Mouse (Mus musculus) embryo, embryonic 9.5 days (tissue): ENCODE data around the gene Ghitm.
"Not testable (repeated sequence)": the region's sequence is repeated elsewhere in the genome, so short reads cannot be mapped to it uniquely, and the experiment has no call there.

Experiments
- DNase-seq: peaks from one replicate; pipeline ENCODE4 v3.0.0-alpha.2; 2017; ENCODE audit errors: extremely low spot score

The Ghitm gene

GRCm38 (mm10) chr14:37135127-37135593 is at the start of gene Ghitm:
Gene Ghitm, minus strand, starts transcription at chr14:37135272.
- DNase-seq = peak; percentile 94

- no peak for DNase-seq
Measured at GRCm38 (mm10) chr14:37184871-37185270, 49.8 kb upstream of the Ghitm start.

DNA sequence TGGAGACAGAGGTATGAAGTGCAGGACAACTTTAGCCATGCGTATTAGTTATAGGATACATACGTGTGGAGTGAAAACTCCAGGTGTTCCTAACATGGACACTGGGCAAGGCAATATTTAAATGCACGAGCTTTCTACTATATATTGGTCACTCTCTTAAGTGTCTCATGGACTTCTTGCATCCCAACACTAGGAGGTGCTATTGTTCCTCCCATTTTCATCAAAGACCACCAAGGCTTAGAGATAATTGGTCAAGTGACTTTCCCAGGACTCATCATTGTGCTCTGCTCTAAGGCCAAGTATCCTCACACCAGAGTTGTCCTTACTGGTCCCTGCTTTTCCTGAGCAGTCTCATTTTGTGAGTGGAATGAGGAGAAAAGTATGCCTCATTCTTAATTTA is 39.4 kb upstream of the Ghitm start:
- no peak for DNase-seq

GRCm38 (mm10) chr14:37165266-37165926 is 30.3 kb upstream of the Ghitm start:
- DNase-seq = peak; percentile 1

- no peak for DNase-seq
Measured at GRCm38 (mm10) chr14:37164392-37165032, 29.4 kb upstream of the Ghitm start.

DNA sequence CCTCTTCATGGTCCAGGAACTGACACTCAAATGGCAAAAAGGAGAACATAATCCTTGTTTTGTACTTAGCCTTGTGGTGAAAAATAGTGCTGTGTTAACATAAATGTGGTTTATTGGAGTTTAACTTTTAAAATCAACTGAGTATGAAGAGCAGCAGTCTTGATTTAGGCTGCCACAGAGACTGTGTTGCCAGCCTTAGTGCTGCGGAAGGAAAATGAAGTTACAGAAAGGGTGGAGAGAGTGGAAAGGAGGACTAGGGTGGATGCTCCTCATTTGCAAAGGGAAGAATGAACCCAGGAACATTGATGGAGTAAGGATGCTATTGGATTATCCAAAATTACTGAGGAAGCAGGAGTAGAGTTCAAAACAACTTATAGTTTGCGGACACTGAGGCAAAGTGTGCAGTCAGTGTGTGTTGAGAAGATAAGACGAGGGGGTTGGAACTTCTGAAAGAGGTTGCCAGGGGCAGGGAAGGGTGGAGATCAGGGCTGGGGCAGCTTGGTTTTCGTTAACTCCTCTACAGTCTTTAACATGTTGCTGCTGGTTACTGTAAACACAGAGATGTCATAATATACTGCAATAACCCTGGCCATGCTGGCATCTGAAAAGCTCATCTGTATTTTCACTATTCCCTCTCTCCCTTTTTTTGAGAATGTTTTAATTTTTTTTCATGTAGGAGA is 28.3 kb upstream of the Ghitm start:
- no peak for DNase-seq

DNA sequence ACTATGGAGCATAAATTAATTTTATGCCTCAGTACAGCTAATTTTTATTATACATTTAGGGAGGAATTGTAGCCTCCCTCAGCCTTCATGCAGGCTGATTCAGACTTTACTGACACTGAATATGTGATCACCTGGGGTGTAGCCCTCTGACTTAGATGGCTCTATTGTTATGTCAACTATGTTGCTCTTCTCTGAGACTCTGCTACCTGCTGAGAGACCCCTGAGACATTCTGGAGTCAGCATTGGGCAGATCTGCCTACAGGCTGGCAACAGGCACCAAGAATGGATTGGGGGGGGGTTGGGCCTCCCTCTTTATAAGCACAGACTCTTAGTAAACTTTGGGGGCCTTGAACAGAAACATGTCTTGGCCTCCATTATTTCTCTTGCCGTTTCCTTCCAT is 19.3 kb upstream of the Ghitm start:
- no peak for DNase-seq

DNA sequence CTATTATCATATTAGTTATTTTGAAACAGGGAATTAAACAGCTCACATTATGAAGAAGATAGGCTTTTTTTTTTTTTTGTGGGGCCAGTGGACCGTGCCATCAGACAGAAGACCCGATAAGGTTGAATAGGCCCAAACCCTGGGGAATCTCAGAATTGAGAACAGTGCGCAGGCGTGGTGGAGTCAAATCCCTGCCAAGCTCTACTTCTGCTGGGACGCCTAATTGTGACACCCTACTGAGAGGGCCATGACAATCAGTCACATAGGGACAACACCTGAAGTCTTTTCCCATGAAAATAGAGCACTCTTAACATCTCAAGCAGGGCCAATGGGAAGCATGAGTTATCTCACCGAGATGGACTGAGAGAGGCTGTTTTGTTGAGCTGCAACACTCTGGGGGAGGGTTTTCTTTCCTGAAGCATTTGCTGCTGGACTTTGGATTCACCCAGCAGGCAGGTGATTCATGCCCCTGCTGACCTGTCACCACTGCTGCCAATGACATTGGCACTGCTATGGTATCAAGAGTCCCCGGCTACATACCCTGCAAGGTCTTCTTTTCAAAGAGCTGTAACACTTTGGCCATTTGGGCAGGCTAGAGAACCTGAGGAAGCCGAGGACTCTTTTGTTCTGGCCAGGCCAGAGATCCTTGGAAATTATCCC is 4.1 kb upstream of the Ghitm start:
- DNase-seq = no peak

DNA sequence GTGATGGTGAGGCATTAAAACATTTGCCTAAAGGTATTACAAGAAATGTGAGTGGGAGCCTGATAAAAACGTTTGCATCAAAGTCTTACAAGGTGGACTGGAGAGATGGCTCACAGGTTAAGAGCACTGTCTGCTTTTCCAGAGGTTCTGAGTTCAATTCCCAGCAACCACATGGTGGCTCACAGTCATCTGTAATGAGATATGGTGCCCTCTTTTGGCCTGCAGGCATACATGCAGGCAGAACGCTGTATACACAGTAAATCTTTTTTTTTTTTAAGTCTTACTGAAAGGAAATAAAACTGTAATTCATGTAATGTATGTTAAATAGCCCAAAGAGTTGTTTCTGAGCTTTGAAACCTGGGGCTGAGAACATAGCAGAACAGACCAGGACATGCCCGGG is 2.5 kb upstream of the Ghitm start:
- not testable (repeated sequence) for DNase-seq

GRCm38 (mm10) chr14:37136110-37136509 is 1.0 kb upstream of the Ghitm start:
- DNase-seq = no peak

GRCm38 (mm10) chr14:37135671-37136070 is 599 bp upstream of the Ghitm start:
- no peak for DNase-seq

DNA sequence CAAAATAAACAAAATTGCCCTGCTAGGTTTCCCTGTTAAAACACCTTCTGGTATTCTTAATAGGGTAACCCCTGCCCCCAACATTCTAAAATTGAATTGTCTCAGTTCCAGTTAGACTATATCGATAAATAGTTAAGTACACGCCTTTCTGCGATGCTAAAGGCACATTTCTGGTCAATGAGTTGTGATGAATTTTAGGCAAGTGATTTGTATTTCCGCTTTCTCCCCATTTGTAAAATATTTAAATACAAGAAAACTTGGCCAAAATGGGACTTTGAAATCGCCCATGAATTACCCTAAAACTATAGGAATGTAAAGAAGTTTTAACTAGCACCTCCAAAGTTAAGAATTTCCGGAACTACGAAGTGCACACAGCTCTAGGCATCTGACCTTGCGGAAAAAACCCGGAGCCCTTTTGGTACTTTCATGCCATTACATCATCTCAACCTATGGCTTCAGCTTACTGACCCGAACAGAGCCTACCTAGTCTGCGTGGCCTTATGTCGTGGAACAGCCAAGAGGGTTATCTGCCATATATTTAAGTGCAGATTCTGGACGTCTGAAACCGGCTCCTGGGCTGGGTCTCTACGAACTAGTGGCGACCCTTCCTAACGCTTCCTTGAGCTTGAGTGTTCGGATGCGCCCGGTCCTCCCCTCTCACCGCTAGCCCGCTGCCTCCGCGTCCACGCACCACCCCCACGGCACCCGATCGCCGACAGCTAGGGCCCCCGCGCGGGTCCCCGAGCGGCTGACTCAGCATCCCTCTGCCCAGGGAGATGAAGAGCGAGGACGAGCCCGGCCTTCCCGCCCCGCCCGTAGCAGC is 557 bp downstream of the Ghitm start:
- DNase-seq = no peak

- peak; percentile 22 for DNase-seq
Measured at GRCm38 (mm10) chr14:37127652-37128051, 7.4 kb downstream of the Ghitm start.

GRCm38 (mm10) chr14:37119233-37119632 is 15.8 kb downstream of the Ghitm start:
- DNase-seq = no peak

- no peak for DNase-seq
Measured at GRCm38 (mm10) chr14:37113922-37114321, 21.1 kb downstream of the Ghitm start, which contains the start of gene 2610528A11Rik. Gene 2610528A11Rik, minus strand, starts transcription at chr14:37114022.

- no peak for DNase-seq
Measured at GRCm38 (mm10) chr14:37112931-37113330, 22.1 kb downstream of the Ghitm start.

GRCm38 (mm10) chr14:37111371-37111770 is 23.7 kb downstream of the Ghitm start:
- no peak for DNase-seq

DNA sequence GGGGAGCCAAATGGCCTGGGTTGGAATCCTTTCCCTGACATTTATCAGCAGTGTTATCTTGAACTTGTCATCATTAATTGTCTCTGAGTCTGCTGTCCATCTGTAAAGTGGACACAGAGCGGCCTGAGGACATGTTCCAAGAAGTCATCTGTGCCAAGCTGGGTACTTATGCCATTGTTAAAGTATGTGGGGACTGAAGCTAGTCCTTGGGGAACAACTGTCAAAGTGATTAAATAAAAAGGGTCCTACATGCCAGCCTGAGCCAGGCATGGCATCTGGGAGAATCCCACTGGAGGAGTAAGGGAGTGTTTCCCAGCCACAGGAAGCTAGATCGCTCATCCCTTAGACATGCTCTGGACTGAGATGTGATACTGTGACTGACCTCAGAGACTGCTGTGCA is 24.6 kb downstream of the Ghitm start:
- no peak for DNase-seq

GRCm38 (mm10) chr14:37109975-37110374 is 25.1 kb downstream of the Ghitm start:
- DNase-seq = no peak

DNA sequence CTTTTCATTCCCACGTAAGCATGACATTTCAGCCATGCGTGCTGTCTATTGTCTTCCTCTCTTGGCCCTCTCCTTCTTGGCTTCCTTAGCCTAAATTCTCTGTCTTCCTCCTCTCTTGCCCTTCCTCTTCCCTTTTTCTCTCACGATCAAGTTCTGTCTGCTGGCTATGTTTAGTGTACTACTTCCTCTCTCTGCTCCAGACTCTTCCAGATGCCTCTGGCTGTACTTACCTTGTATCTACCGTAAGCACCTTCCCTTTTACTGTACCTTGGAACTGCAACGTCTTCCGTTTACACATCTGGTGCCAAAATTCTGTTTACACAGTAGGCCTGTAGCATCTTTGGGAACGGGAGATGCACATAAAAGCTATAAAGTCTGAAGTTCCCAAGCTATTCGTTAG is 25.6 kb downstream of the Ghitm start:
- no peak for DNase-seq

- DNase-seq = no peak
Measured at GRCm38 (mm10) chr14:37105846-37106245, 29.2 kb downstream of the Ghitm start.
